Mouse (Mus musculus): Measurements from ENCODE around the gene Doc2a. TPM values are rescaled to one million over a fixed set of nuclear protein-coding genes. Genes with fewer than 3 reads are reported as not detected.
A peak's percentile ranks its signal among the peaks of the same experiment; 100 is the strongest.

The Doc2a gene
- polyA plus RNA-seq, 1 experiment: not detected

- TF ChIP-seq CEBPB (IDR thresholded peaks at IDR 0.05; ENCODE audit: low read depth) (no peak), MAX (IDR thresholded peaks at IDR 0.05) (peak; percentile 60), FOSL1 (IDR thresholded peaks at IDR 0.05; ENCODE audit: insufficient read depth, low read length, poor library complexity, severe bottlenecking) (no peak)
- H3K27me3 ChIP-seq (ENCODE audit: control insufficient read depth, insufficient read depth, insufficient read length): no peaks in the 10 kb centered on the region
- peak overlapping the region; percentile 81 for H3ac ChIP-seq (ENCODE audit: control insufficient read depth, insufficient read length, low read depth)
- no peaks in the 10 kb centered on the region for H3K36me3 ChIP-seq (ENCODE audit: control insufficient read depth, insufficient read depth)
- H3K79me2 ChIP-seq (ENCODE audit: control insufficient read depth, insufficient read depth): peaks cover 20% of the 10 kb centered on the region
- H3K79me3 ChIP-seq (ENCODE audit: low read depth): peaks cover 2% of the 10 kb centered on the region
- peak overlapping the region; percentile 42 for H3K4me3 ChIP-seq (ENCODE audit: insufficient read depth, poor library complexity, severe bottlenecking)
Observed at GRCm38 (mm10) chr7:126808703-126809455, 38.3 kb upstream of the Doc2a start.

DNA sequence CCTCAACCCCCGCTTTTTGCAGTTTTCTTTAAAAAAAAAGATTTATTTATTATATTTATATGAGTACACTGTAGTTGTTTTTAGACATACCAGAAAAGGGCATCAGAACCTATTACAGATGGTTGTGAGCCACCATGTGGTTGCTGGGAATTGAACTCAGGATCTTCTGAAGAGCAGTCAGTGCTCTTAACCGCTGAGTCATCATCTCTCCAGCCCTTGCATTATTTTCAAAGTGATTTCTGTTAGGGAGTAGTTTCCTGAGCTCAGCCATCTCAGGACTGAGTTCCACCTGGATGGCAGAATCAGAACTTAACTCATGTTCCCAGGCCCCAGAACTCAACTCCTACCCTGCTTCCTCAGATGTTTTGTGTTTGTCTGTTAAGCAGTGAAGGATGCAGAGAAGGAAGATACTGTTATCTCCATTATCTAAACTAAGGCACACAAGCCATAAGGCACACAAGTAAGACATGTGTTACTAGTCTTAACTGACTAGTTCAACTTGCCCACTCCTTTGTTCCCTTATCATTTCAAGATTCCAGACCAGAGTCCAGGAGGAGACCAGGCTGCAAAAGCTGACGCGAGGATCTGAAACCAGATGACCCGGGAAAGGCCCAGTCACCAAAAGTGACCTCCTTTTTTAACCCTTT, 37.4 kb upstream of the Doc2a start:
- Histone ChIP-seq H3K79me2 (ENCODE audit: control insufficient read depth, insufficient read depth) (peaks cover 20% of the 10 kb centered on the region), H3ac (ENCODE audit: control insufficient read depth, insufficient read length, low read depth) (no peak overlapping the region), H3K36me3 (ENCODE audit: control insufficient read depth, insufficient read depth) (no peaks in the 10 kb centered on the region), H3K27me3 (ENCODE audit: control insufficient read depth, insufficient read depth, insufficient read length) (no peaks in the 10 kb centered on the region), H3K4me3 (ENCODE audit: insufficient read depth, poor library complexity, severe bottlenecking) (no peak overlapping the region), H3K79me3 (ENCODE audit: low read depth) (peaks cover 2% of the 10 kb centered on the region)
- TF ChIP-seq MYOD1 (IDR thresholded peaks at IDR 0.05; ENCODE audit: control insufficient read depth, insufficient read length, low read depth): no peak
- no peak for TF ChIP-seq MAX (IDR thresholded peaks at IDR 0.05)
- TF ChIP-seq MYOG (IDR thresholded peaks at IDR 0.05; ENCODE audit: control insufficient read depth, extremely low read depth, insufficient read length): no peak
- no peak for TF ChIP-seq CTCF (IDR thresholded peaks at IDR 0.05; ENCODE audit: control insufficient read depth, insufficient read depth, insufficient read length)
- TF ChIP-seq FOSL1 (IDR thresholded peaks at IDR 0.05; ENCODE audit: insufficient read depth, low read length, poor library complexity, severe bottlenecking): no peak
- no peak for TF ChIP-seq USF1 (IDR thresholded peaks at IDR 0.05; ENCODE audit: low read depth)
- no peak for TF ChIP-seq CEBPB (IDR thresholded peaks at IDR 0.05; ENCODE audit: low read depth)

DNA sequence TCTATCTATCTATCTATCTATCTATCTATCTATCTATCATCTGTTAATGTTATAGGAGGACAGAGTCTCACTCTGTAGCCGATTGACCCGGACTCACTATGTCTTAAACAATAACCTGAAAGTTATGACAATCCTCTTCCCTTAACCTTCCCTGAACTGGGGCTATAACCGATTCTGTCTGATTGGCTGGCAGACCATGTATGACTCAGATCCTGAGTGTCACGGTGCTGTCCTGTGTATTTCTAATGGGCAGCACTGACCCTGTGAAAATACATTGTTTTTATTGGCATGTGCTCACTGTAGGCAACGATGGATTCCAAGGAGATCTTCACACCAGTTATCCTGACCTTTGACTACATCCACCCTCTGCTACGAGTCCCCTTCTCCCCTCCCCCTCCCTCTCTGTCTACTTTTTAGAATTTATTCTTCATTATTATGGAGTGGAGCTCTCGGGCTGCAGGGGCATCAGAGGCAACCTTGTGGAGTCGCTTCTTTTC, 31.4 kb upstream of the Doc2a start:
- no peaks in the 10 kb centered on the region for H3K79me3 ChIP-seq (ENCODE audit: low read depth)
- no peaks in the 10 kb centered on the region for H3K36me3 ChIP-seq (ENCODE audit: control insufficient read depth, insufficient read depth)
- H3K4me3 ChIP-seq (ENCODE audit: insufficient read depth, poor library complexity, severe bottlenecking): no peak overlapping the region
- TF ChIP-seq MYOD1 (IDR thresholded peaks at IDR 0.05; ENCODE audit: control insufficient read depth, insufficient read length, low read depth) (no peak), MYOG (IDR thresholded peaks at IDR 0.05; ENCODE audit: control insufficient read depth, extremely low read depth, insufficient read length) (no peak), MAX (IDR thresholded peaks at IDR 0.05) (no peak), USF1 (IDR thresholded peaks at IDR 0.05; ENCODE audit: low read depth) (no peak), CTCF (IDR thresholded peaks at IDR 0.05; ENCODE audit: control insufficient read depth, insufficient read depth, insufficient read length) (no peak), CEBPB (IDR thresholded peaks at IDR 0.05; ENCODE audit: low read depth) (no peak), FOSL1 (IDR thresholded peaks at IDR 0.05; ENCODE audit: insufficient read depth, low read length, poor library complexity, severe bottlenecking) (no peak)
- H3ac ChIP-seq (ENCODE audit: control insufficient read depth, insufficient read length, low read depth): no peak overlapping the region
- no peaks in the 10 kb centered on the region for H3K27me3 ChIP-seq (ENCODE audit: control insufficient read depth, insufficient read depth, insufficient read length)
- H3K79me2 ChIP-seq (ENCODE audit: control insufficient read depth, insufficient read depth): no peaks in the 10 kb centered on the region

DNA sequence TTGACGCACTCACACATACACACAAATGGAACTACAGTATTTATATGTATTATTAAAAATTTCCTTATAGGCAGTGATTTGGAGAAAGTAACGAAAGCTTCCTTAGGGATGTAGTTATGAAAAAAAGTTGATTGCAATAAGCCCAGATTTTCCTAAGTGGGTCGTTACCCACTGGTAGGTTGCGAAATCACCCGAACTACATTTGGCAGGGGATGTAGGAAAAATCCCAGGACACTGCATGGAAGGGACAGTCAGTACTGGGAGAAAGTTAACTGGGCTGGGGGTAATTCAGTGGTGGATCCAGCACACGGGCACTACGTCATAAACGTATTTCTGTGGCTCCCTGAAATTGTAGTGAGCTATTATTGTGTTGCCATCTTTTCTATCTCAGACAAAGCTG, 30.7 kb upstream of the Doc2a start:
- Histone ChIP-seq H3K79me3 (ENCODE audit: low read depth) (no peaks in the 10 kb centered on the region), H3K79me2 (ENCODE audit: control insufficient read depth, insufficient read depth) (no peaks in the 10 kb centered on the region), H3K4me3 (ENCODE audit: insufficient read depth, poor library complexity, severe bottlenecking) (no peak overlapping the region), H3K27me3 (ENCODE audit: control insufficient read depth, insufficient read depth, insufficient read length) (no peaks in the 10 kb centered on the region), H3ac (ENCODE audit: control insufficient read depth, insufficient read length, low read depth) (no peak overlapping the region), H3K36me3 (ENCODE audit: control insufficient read depth, insufficient read depth) (no peaks in the 10 kb centered on the region)
- no peak for TF ChIP-seq MAX (IDR thresholded peaks at IDR 0.05)
- TF ChIP-seq CEBPB (IDR thresholded peaks at IDR 0.05; ENCODE audit: low read depth): peak; percentile 66
- TF ChIP-seq MYOD1 (IDR thresholded peaks at IDR 0.05; ENCODE audit: control insufficient read depth, insufficient read length, low read depth): no peak

GRCm38 (mm10) chr7:126817595-126817994, 29.6 kb upstream of the Doc2a start:
- no peaks in the 10 kb centered on the region for H3K36me3 ChIP-seq (ENCODE audit: control insufficient read depth, insufficient read depth)
- no peaks in the 10 kb centered on the region for H3K79me2 ChIP-seq (ENCODE audit: control insufficient read depth, insufficient read depth)
- no peak overlapping the region for H3ac ChIP-seq (ENCODE audit: control insufficient read depth, insufficient read length, low read depth)
- H3K79me3 ChIP-seq (ENCODE audit: low read depth): no peaks in the 10 kb centered on the region
- TF ChIP-seq MAX (IDR thresholded peaks at IDR 0.05) (no peak), CTCF (IDR thresholded peaks at IDR 0.05; ENCODE audit: control insufficient read depth, insufficient read depth, insufficient read length) (no peak), MYOD1 (IDR thresholded peaks at IDR 0.05; ENCODE audit: control insufficient read depth, insufficient read length, low read depth) (no peak), CEBPB (IDR thresholded peaks at IDR 0.05; ENCODE audit: low read depth) (no peak), FOSL1 (IDR thresholded peaks at IDR 0.05; ENCODE audit: insufficient read depth, low read length, poor library complexity, severe bottlenecking) (no peak), USF1 (IDR thresholded peaks at IDR 0.05; ENCODE audit: low read depth) (no peak), MYOG (IDR thresholded peaks at IDR 0.05; ENCODE audit: control insufficient read depth, extremely low read depth, insufficient read length) (no peak)
- H3K27me3 ChIP-seq (ENCODE audit: control insufficient read depth, insufficient read depth, insufficient read length): peaks cover 4% of the 10 kb centered on the region
- H3K4me3 ChIP-seq (ENCODE audit: insufficient read depth, poor library complexity, severe bottlenecking): no peak overlapping the region
